Mouse (Mus musculus) limb, embryonic 11.5 days (tissue): ENCODE data around the gene Ing2. TPM values are rescaled to one million over a fixed set of nuclear protein-coding genes. Genes with fewer than 3 reads are reported as not detected.
A peak's percentile ranks its signal among the peaks of the same experiment; 100 is the strongest.

Source experiments
- ATAC-seq: fragments of 200-750 bp; cut with Nextera tagmentation; 2 replicates; pipeline ENCODE4 v1.8.0; 2017; ENCODE audit warnings: low read depth; ENCODE audit not compliant: insufficient number of reproducible peaks, low FRiP score, low TSS enrichment
- DNase-seq: peaks from one replicate; pipeline ENCODE4 v3.0.0-alpha.2; 2015; ENCODE audit warnings: low spot score
- H3K27ac ChIP-seq: fragments of 300-500 bp; sonication (generic); replicated peaks from 2 replicates; pipeline ENCODE4 v1.5.1; 2014; ENCODE audit warnings: low read depth, mild to moderate bottlenecking, low read length
- H3K27me3 ChIP-seq: fragments of 300-500 bp; sonication (generic); 2 replicates; pipeline ENCODE4 v1.6.1; 2014; ENCODE audit warnings: mild to moderate bottlenecking, low read length, mixed read lengths; ENCODE audit not compliant: control insufficient read depth, insufficient read depth
- H3K36me3 ChIP-seq: fragments of 300-500 bp; sonication (generic); 2 replicates; pipeline ENCODE4 v1.6.1; 2014; ENCODE audit warnings: mild to moderate bottlenecking, low read length, moderate library complexity, mixed read lengths; ENCODE audit not compliant: control insufficient read depth, insufficient read depth
- H3K4me1 ChIP-seq: fragments of 300-500 bp; sonication (generic); 2 replicates; pipeline ENCODE4 v1.6.1; 2014; ENCODE audit warnings: low read length, mixed read lengths; ENCODE audit not compliant: control insufficient read depth, insufficient read depth
- H3K4me2 ChIP-seq: fragments of 300-500 bp; sonication (generic); 2 replicates; pipeline ENCODE4 v1.6.1; 2014; ENCODE audit warnings: low read depth, mild to moderate bottlenecking, moderate library complexity; ENCODE audit not compliant: severe bottlenecking
- H3K4me3 ChIP-seq: fragments of 300-500 bp; sonication (generic); 2 replicates; pipeline ENCODE4 v1.5.1; 2014; ENCODE audit warnings: low read depth, low read length
- H3K9ac ChIP-seq: fragments of 300-500 bp; sonication (generic); 2 replicates; pipeline ENCODE4 v1.6.1; 2014; ENCODE audit warnings: mild to moderate bottlenecking, low read length
- H3K9me3 ChIP-seq: fragments of 300-500 bp; sonication (generic); 2 replicates; pipeline ENCODE4 v1.6.1; 2016; ENCODE audit warnings: low read length; ENCODE audit not compliant: control insufficient read depth
- WGBS: fragments of 180-500 bp; shearing (Covaris S2); extraction: QIAGEN DNeasy Blood & Tissue Kit; methylation state at CpG from one replicate; pipeline ENCODE4 v1.1.7; 2014; 5-methylcytosine and 5-hydroxymethylcytosine counted together
- polyA plus RNA-seq: library from polyadenylated mRNA; unstranded; fragments of >200 nt; fragmentation: Nextera tagmentation; extraction: Ambion mirVana; gene quantifications from 2 replicates; pipeline ENCODE4 v1.2.1, GENCODE M21; 2014

The Ing2 gene
- 11.5 and 12.1 TPM in 2 replicates for polyA plus RNA-seq

- under 1% methylated on average over 86 of the region's 106 CpGs for WGBS
- no peaks in the 10 kb centered on the region for H3K4me1 ChIP-seq
- ATAC-seq (peak; percentile 91), DNase-seq (peak; percentile 100)
- no peaks in the 10 kb centered on the region for H3K36me3 ChIP-seq
- H3K4me2 ChIP-seq: peak within 1 kb of the TSS; percentile 81
- no peaks in the 10 kb centered on the region for H3K9me3 ChIP-seq
- H3K4me3 ChIP-seq: peak within 1 kb of the TSS; percentile 94
- no peaks in the 10 kb centered on the region for H3K27me3 ChIP-seq
- H3K27ac ChIP-seq: peak within 1 kb of the TSS; percentile 94
- H3K9ac ChIP-seq: peak within 1 kb of the TSS; percentile 91
Observed at GRCm38 (mm10) chr8:47674777-47675710, at the start of gene Ing2. TSS of gene Ing2 (minus strand) at chr8:47675556.

- ATAC-seq (no peak), DNase-seq (no peak)
- Histone ChIP-seq H3K4me1 (no peaks in the 10 kb centered on the region), H3K9me3 (no peaks in the 10 kb centered on the region), H3K36me3 (no peaks in the 10 kb centered on the region), H3K9ac (no peak overlapping the region), H3K4me2 (no peak overlapping the region), H3K27me3 (no peaks in the 10 kb centered on the region), H3K27ac (no peak overlapping the region), H3K4me3 (no peak overlapping the region)
- 76% methylated on average over 4 of the region's 4 CpGs for WGBS
Observed at GRCm38 (mm10) chr8:47721609-47722008, 46.3 kb upstream of the Ing2 start.

- H3K36me3 ChIP-seq: no peaks in the 10 kb centered on the region
- no peak overlapping the region for H3K9ac ChIP-seq
- H3K27me3 ChIP-seq: no peaks in the 10 kb centered on the region
- DNase-seq (no peak), ATAC-seq (no peak)
- H3K9me3 ChIP-seq: no peaks in the 10 kb centered on the region
- no peak overlapping the region for H3K27ac ChIP-seq
- WGBS: 27% methylated on average over 11 of the region's 11 CpGs
- H3K4me1 ChIP-seq: no peaks in the 10 kb centered on the region
- H3K4me3 ChIP-seq: no peak overlapping the region
- H3K4me2 ChIP-seq: no peak overlapping the region
Observed at GRCm38 (mm10) chr8:47718641-47719040, 43.3 kb upstream of the Ing2 start.

- Histone ChIP-seq H3K27me3 (no peaks in the 10 kb centered on the region), H3K4me3 (peak within 1 kb of the TSS; percentile 83), H3K27ac (peak within 1 kb of the TSS; percentile 92), H3K36me3 (peaks cover 8% of the 10 kb centered on the region), H3K4me1 (no peaks in the 10 kb centered on the region), H3K9ac (peak within 1 kb of the TSS; percentile 71), H3K9me3 (no peaks in the 10 kb centered on the region), H3K4me2 (peak within 1 kb of the TSS; percentile 67)
- WGBS: under 1% methylated on average over 98 of the region's 114 CpGs
- ATAC-seq (peak; percentile 91), DNase-seq (peak; percentile 97)
Observed at GRCm38 (mm10) chr8:47713761-47714745, 38.7 kb upstream of the Ing2 start, which contains the start of gene Cdkn2aip. TSS of gene Cdkn2aip (minus strand) at chr8:47713932.

GRCm38 (mm10) chr8:47713171-47713663 lies 37.9 kb upstream of the Ing2 start:
- peak overlapping the region; percentile 68 for H3K9ac ChIP-seq
- H3K9me3 ChIP-seq: no peaks in the 10 kb centered on the region
- DNase-seq (peak; percentile 59), ATAC-seq (peak; percentile 27)
- no peaks in the 10 kb centered on the region for H3K27me3 ChIP-seq
- peaks cover 11% of the 10 kb centered on the region for H3K36me3 ChIP-seq
- peak overlapping the region; percentile 67 for H3K4me2 ChIP-seq
- no peaks in the 10 kb centered on the region for H3K4me1 ChIP-seq
- H3K4me3 ChIP-seq: peak overlapping the region; percentile 83
- H3K27ac ChIP-seq: peak overlapping the region; percentile 92
- under 1% methylated on average over 44 of the region's 44 CpGs for WGBS

GRCm38 (mm10) chr8:47708106-47708505 lies 32.8 kb upstream of the Ing2 start:
- H3K36me3 ChIP-seq: peaks cover 11% of the 10 kb centered on the region
- no peak overlapping the region for H3K4me3 ChIP-seq
- no peak for DNase-seq
- H3K4me1 ChIP-seq: no peaks in the 10 kb centered on the region
- H3K27ac ChIP-seq: no peak overlapping the region
- ATAC-seq: no peak
- WGBS: 92% methylated on average over 5 of the region's 5 CpGs
- no peaks in the 10 kb centered on the region for H3K9me3 ChIP-seq
- no peak overlapping the region for H3K9ac ChIP-seq
- H3K27me3 ChIP-seq: no peaks in the 10 kb centered on the region
- no peak overlapping the region for H3K4me2 ChIP-seq

GRCm38 (mm10) chr8:47706746-47707145 lies 31.4 kb upstream of the Ing2 start:
- no peaks in the 10 kb centered on the region for H3K4me1 ChIP-seq
- ATAC-seq: no peak
- H3K9ac ChIP-seq: no peak overlapping the region
- H3K9me3 ChIP-seq: no peaks in the 10 kb centered on the region
- no peak overlapping the region for H3K27ac ChIP-seq
- H3K27me3 ChIP-seq: no peaks in the 10 kb centered on the region
- no peak for DNase-seq
- H3K4me2 ChIP-seq: no peak overlapping the region
- H3K36me3 ChIP-seq: peaks cover 9% of the 10 kb centered on the region
- 92% methylated on average over 8 of the region's 8 CpGs for WGBS
- no peak overlapping the region for H3K4me3 ChIP-seq

- 73% methylated on average over 1 of the region's 1 CpGs for WGBS
- DNase-seq (no peak), ATAC-seq (no peak)
- Histone ChIP-seq H3K9me3 (no peaks in the 10 kb centered on the region), H3K4me3 (no peak overlapping the region), H3K4me1 (no peaks in the 10 kb centered on the region), H3K4me2 (no peak overlapping the region), H3K27me3 (no peaks in the 10 kb centered on the region), H3K27ac (no peak overlapping the region), H3K36me3 (no peaks in the 10 kb centered on the region), H3K9ac (no peak overlapping the region)
Observed at GRCm38 (mm10) chr8:47702333-47702732, 27.0 kb upstream of the Ing2 start.
